Mouse (Mus musculus): ENCODE measurements around the gene Kcnh1.

DNA sequence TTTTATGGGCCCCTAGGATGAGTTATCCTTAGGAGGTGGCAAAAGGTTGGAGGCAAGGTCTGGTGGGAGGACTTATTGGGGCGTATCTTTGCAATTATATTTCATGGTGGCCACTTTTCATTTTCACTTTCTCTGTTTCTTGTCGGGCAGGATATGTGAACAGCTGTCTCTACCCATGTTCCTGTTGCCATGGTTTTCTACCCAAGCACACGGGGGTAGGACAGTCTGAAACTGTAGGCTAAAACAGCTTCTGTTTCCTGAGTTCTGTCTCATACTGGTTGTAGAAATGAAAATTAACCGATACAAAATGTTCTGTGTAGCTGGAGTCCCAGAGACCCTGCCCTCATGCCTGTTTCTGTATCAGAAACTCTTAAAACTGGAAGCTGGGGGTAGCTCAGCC, 39.4 kb upstream of the Kcnh1 start:
- TF ChIP-seq POLR2AphosphoS2 (IDR thresholded peaks at IDR 0.05; ENCODE audit: insufficient read length, low read depth) (no peak), POLR2A (IDR thresholded peaks at IDR 0.05; ENCODE audit: insufficient read length, low read depth) (no peak), MAX (IDR thresholded peaks at IDR 0.05; ENCODE audit: low read depth) (no peak), CEBPB (IDR thresholded peaks at IDR 0.05; ENCODE audit: insufficient read depth, poor library complexity, severe bottlenecking) (no peak), E2F4 (IDR thresholded peaks at IDR 0.05; ENCODE audit: insufficient read depth) (no peak), TCF12 (IDR thresholded peaks at IDR 0.05; ENCODE audit: insufficient read depth, poor library complexity, severe bottlenecking) (no peak)
